Mouse (Mus musculus): ENCODE measurements at regions not wholly inside any gene's neighbourhood (a gene's known extent, or its start where the extent isn't known, plus 50 kb on each side); places are given as distances from the start of the nearest gene placed in this dataset.

- no peak for ATAC-seq (ENCODE audit: low FRiP score, low TSS enrichment)
- no peak overlapping the region for H3K4me3 ChIP-seq (ENCODE audit: low read length)
- H3K9ac ChIP-seq (ENCODE audit: low read depth, low read length): no peak overlapping the region
- no peak overlapping the region for H3K27ac ChIP-seq (ENCODE audit: low read depth, low read length)
- no peaks in the 10 kb centered on the region for H3K9me3 ChIP-seq (ENCODE audit: control insufficient read depth, low read length)
- H3K4me2 ChIP-seq (replicated peaks; ENCODE audit: low read depth, low read length): no peak overlapping the region
- H3K27me3 ChIP-seq (ENCODE audit: control insufficient read depth, insufficient read depth, low read length): no peaks in the 10 kb centered on the region
- 48% methylated on average over 6 of the region's 6 CpGs for WGBS
- no peaks in the 10 kb centered on the region for H3K36me3 ChIP-seq (ENCODE audit: control insufficient read depth, insufficient read depth, low read length)
- H3K4me1 ChIP-seq (ENCODE audit: control insufficient read depth, insufficient read depth, low read length): no peaks in the 10 kb centered on the region
Observed at GRCm38 (mm10) chr17:64382894-64383293, 51.2 kb upstream of the Pja2 start.

DNA sequence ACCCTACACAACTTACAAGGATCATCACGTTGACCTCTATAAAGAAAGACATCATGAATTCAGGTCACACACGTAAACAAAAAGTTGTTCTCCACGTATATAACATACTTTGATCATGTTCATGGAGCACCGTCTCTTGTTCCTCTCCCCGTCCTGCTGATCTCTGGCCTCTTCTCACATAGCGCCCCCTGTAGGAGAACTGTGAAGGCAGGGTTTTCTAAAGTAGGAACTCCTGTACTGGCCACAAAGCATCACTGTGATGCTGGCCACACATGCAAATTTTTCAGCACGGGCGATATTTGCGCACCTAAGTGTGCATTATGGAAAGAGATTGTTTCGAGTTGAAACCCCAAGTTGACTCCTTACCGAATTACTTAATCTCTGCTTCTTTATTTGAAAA is 51.9 kb upstream of the Pja2 start:
- no peak for ATAC-seq (ENCODE audit: low FRiP score, low TSS enrichment)
- Histone ChIP-seq H3K4me3 (ENCODE audit: low read length) (no peak overlapping the region), H3K36me3 (ENCODE audit: control insufficient read depth, insufficient read depth, low read length) (no peaks in the 10 kb centered on the region), H3K4me1 (ENCODE audit: control insufficient read depth, insufficient read depth, low read length) (no peaks in the 10 kb centered on the region), H3K27ac (ENCODE audit: low read depth, low read length) (no peak overlapping the region), H3K9me3 (ENCODE audit: control insufficient read depth, low read length) (no peaks in the 10 kb centered on the region), H3K9ac (ENCODE audit: low read depth, low read length) (no peak overlapping the region), H3K4me2 (replicated peaks; ENCODE audit: low read depth, low read length) (no peak overlapping the region), H3K27me3 (ENCODE audit: control insufficient read depth, insufficient read depth, low read length) (no peaks in the 10 kb centered on the region)
- 79% methylated on average over 11 of the region's 11 CpGs for WGBS

- Histone ChIP-seq H3K9me3 (ENCODE audit: control insufficient read depth, low read length) (peaks cover 6% of the 10 kb centered on the region; the same call in 1 of the 2 replicates), H3K36me3 (ENCODE audit: control insufficient read depth, insufficient read depth, low read length) (no peaks in the 10 kb centered on the region), H3K4me3 (ENCODE audit: low read length) (no peak overlapping the region), H3K27me3 (ENCODE audit: control insufficient read depth, insufficient read depth, low read length) (no peaks in the 10 kb centered on the region), H3K27ac (ENCODE audit: low read depth, low read length) (no peak overlapping the region), H3K9ac (ENCODE audit: low read depth, low read length) (no peak overlapping the region), H3K4me2 (replicated peaks; ENCODE audit: low read depth, low read length) (no peak overlapping the region), H3K4me1 (ENCODE audit: control insufficient read depth, insufficient read depth, low read length) (no peaks in the 10 kb centered on the region)
- ATAC-seq (ENCODE audit: low FRiP score, low TSS enrichment): no peak
- 98% methylated on average over 1 of the region's 1 CpGs for WGBS
Observed at GRCm38 (mm10) chr17:64390349-64390748, 58.6 kb upstream of the Pja2 start.

GRCm38 (mm10) chr17:64397254-64397897 is 65.7 kb upstream of the Pja2 start:
- Histone ChIP-seq H3K4me1 (ENCODE audit: control insufficient read depth, insufficient read depth, low read length) (peaks cover 5% of the 10 kb centered on the region; the same call in 1 of the 2 replicates), H3K27ac (ENCODE audit: low read depth, low read length) (no peak overlapping the region; the same call in 1 of the 2 replicates), H3K36me3 (ENCODE audit: control insufficient read depth, insufficient read depth, low read length) (no peaks in the 10 kb centered on the region), H3K9ac (ENCODE audit: low read depth, low read length) (no peak overlapping the region), H3K4me3 (ENCODE audit: low read length) (no peak overlapping the region; the same call in 1 of the 2 replicates), H3K4me2 (replicated peaks; ENCODE audit: low read depth, low read length) (peak overlapping the region; percentile 8), H3K27me3 (ENCODE audit: control insufficient read depth, insufficient read depth, low read length) (no peaks in the 10 kb centered on the region), H3K9me3 (ENCODE audit: control insufficient read depth, low read length) (no peaks in the 10 kb centered on the region)
- ATAC-seq (ENCODE audit: low FRiP score, low TSS enrichment): peak; percentile 64; the same call in 1 of the 2 replicates
- 20% methylated on average over 12 of the region's 12 CpGs for WGBS

DNA sequence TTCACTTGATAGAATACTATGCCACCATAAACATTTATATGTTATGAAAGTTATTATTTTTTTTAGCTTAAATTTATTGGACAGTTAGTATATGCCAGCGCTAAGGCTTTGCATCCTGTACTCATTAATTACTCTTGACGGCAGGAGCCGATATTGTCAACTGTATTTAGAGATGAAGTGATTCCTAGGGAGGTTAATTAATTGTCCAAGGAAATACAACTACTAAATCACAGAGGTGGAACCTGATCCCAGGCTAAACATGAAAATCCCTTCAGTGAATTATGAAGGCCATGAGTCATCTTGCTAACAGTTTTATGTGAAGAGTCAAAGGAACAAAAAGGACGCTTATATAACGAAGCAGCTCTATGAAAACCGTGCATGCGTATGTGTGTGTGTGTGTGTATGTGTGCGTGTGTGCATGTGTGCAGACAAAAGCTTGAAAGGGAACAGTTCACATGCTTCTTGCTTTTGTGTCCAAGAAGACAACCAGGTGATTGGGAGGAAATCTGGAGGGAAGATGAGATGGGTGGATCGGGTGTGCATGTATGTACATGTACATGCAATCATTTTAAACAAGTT is 66.5 kb upstream of the Pja2 start:
- Histone ChIP-seq H3K9ac (ENCODE audit: low read depth, low read length) (no peak overlapping the region), H3K4me1 (ENCODE audit: control insufficient read depth, insufficient read depth, low read length) (peaks cover 5% of the 10 kb centered on the region; the same call in 1 of the 2 replicates), H3K4me3 (ENCODE audit: low read length) (no peak overlapping the region), H3K36me3 (ENCODE audit: control insufficient read depth, insufficient read depth, low read length) (no peaks in the 10 kb centered on the region), H3K27me3 (ENCODE audit: control insufficient read depth, insufficient read depth, low read length) (no peaks in the 10 kb centered on the region), H3K9me3 (ENCODE audit: control insufficient read depth, low read length) (0 out of 2 replicates have a peak, but pooled peaks cover under 1% of the 10 kb centered on the region), H3K27ac (ENCODE audit: low read depth, low read length) (no peak overlapping the region), H3K4me2 (replicated peaks; ENCODE audit: low read depth, low read length) (no peak overlapping the region)
- peak; percentile 81 for ATAC-seq (ENCODE audit: low FRiP score, low TSS enrichment)
- WGBS: 26% methylated on average over 9 of the region's 9 CpGs

DNA sequence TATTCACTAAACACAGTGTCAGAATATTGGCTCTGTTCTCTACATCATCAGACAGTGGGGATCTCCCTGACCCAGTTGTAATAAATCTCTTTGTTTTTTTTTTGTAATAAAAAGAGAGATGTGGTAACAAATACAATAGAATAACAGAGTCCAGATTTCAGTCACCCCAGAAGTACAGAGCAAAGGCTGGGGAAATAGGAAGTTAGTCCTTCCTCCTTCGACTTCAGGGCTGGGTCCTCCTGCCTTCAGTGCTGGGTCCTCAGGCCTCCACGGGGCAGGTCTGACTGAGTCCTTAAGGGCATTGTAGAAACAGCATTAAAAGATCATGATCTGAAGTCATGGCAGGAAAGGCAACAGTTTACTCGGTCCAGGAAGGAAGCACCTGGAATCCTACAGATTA is 67.0 kb upstream of the Pja2 start:
- H3K36me3 ChIP-seq (ENCODE audit: control insufficient read depth, insufficient read depth, low read length): no peaks in the 10 kb centered on the region
- H3K27ac ChIP-seq (ENCODE audit: low read depth, low read length): no peak overlapping the region
- H3K9ac ChIP-seq (ENCODE audit: low read depth, low read length): no peak overlapping the region
- H3K4me1 ChIP-seq (ENCODE audit: control insufficient read depth, insufficient read depth, low read length): peaks cover 5% of the 10 kb centered on the region; the same call in 1 of the 2 replicates
- H3K9me3 ChIP-seq (ENCODE audit: control insufficient read depth, low read length): peaks cover 3% of the 10 kb centered on the region; the same call in 1 of the 2 replicates
- ATAC-seq (ENCODE audit: low FRiP score, low TSS enrichment): no peak; the same call in 1 of the 2 replicates
- WGBS: 24% methylated on average over 3 of the region's 3 CpGs
- H3K27me3 ChIP-seq (ENCODE audit: control insufficient read depth, insufficient read depth, low read length): no peaks in the 10 kb centered on the region
- H3K4me2 ChIP-seq (replicated peaks; ENCODE audit: low read depth, low read length): no peak overlapping the region
- H3K4me3 ChIP-seq (ENCODE audit: low read length): no peak overlapping the region

GRCm38 (mm10) chr17:64406742-64407254 is 75.1 kb upstream of the Pja2 start:
- ATAC-seq (ENCODE audit: low FRiP score, low TSS enrichment): no peak
- 0 out of 2 replicates have a peak overlapping the region, but pooled peaks have one; percentile 10 for H3K4me2 ChIP-seq (replicated peaks; ENCODE audit: low read depth, low read length)
- WGBS: 40% methylated on average over 5 of the region's 5 CpGs

GRCm38 (mm10) chr17:64407255-64408011 is 75.7 kb upstream of the Pja2 start:
- Histone ChIP-seq H3K4me1 (ENCODE audit: control insufficient read depth, insufficient read depth, low read length) (0 out of 2 replicates have a peak, but pooled peaks cover 5% of the 10 kb centered on the region), H3K36me3 (ENCODE audit: control insufficient read depth, insufficient read depth, low read length) (no peaks in the 10 kb centered on the region), H3K9me3 (ENCODE audit: control insufficient read depth, low read length) (peaks cover 3% of the 10 kb centered on the region; the same call in 1 of the 2 replicates), H3K9ac (ENCODE audit: low read depth, low read length) (no peak overlapping the region), H3K4me3 (ENCODE audit: low read length) (no peak overlapping the region), H3K4me2 (replicated peaks; ENCODE audit: low read depth, low read length) (peak overlapping the region; percentile 9), H3K27ac (ENCODE audit: low read depth, low read length) (no peak overlapping the region), H3K27me3 (ENCODE audit: control insufficient read depth, insufficient read depth, low read length) (no peaks in the 10 kb centered on the region)
- no peak for ATAC-seq (ENCODE audit: low FRiP score, low TSS enrichment)
- 16% methylated on average over 13 of the region's 13 CpGs for WGBS

More at GRCm38 (mm10) chr17:64406742-64407254, 75.1 kb upstream of the Pja2 start:
- Histone ChIP-seq H3K27me3 (ENCODE audit: control insufficient read depth, insufficient read depth, low read length) (no peaks in the 10 kb centered on the region), H3K9me3 (ENCODE audit: control insufficient read depth, low read length) (peaks cover 3% of the 10 kb centered on the region; the same call in 1 of the 2 replicates), H3K4me1 (ENCODE audit: control insufficient read depth, insufficient read depth, low read length) (0 out of 2 replicates have a peak, but pooled peaks cover 5% of the 10 kb centered on the region), H3K4me3 (ENCODE audit: low read length) (no peak overlapping the region), H3K27ac (ENCODE audit: low read depth, low read length) (no peak overlapping the region), H3K9ac (ENCODE audit: low read depth, low read length) (no peak overlapping the region), H3K36me3 (ENCODE audit: control insufficient read depth, insufficient read depth, low read length) (no peaks in the 10 kb centered on the region)

Data from kidney, embryonic 14.5 days (tissue).